Mouse (Mus musculus): Measurements from ENCODE around the gene Rims3.

Rims3 gene

GRCm38 (mm10) chr4:120854588-120855319 lies at the start of gene Rims3:
Gene Rims3, plus strand, starts transcription at chr4:120854816.
- DNase-seq (ENCODE audit: low spot score): peak; percentile 28

GRCm38 (mm10) chr4:120805816-120806215 lies 48.8 kb upstream of the Rims3 start:
- DNase-seq (ENCODE audit: low spot score): no peak

GRCm38 (mm10) chr4:120813762-120814161 lies 40.9 kb upstream of the Rims3 start:
- DNase-seq (ENCODE audit: low spot score): no peak

- DNase-seq (ENCODE audit: low spot score): no peak
These were observed 40.4 kb upstream of the Rims3 start for GRCm38 (mm10) chr4:120814171-120814570.

- no peak for DNase-seq (ENCODE audit: low spot score)
These were observed 39.5 kb upstream of the Rims3 start for GRCm38 (mm10) chr4:120815163-120815562.

GRCm38 (mm10) chr4:120815622-120816334 lies 38.8 kb upstream of the Rims3 start:
- DNase-seq (ENCODE audit: low spot score): peak; percentile 91

GRCm38 (mm10) chr4:120817002-120817774 lies 37.4 kb upstream of the Rims3 start:
- no peak for DNase-seq (ENCODE audit: low spot score)

- no peak for DNase-seq (ENCODE audit: low spot score)
These were observed 36.7 kb upstream of the Rims3 start for GRCm38 (mm10) chr4:120817951-120818350.

GRCm38 (mm10) chr4:120819296-120819695 lies 35.3 kb upstream of the Rims3 start:
- no peak for DNase-seq (ENCODE audit: low spot score)

- DNase-seq (ENCODE audit: low spot score): no peak
These were observed 34.7 kb upstream of the Rims3 start for GRCm38 (mm10) chr4:120819871-120820270.

GRCm38 (mm10) chr4:120822191-120822911 lies 32.3 kb upstream of the Rims3 start:
- DNase-seq (ENCODE audit: low spot score): no peak

GRCm38 (mm10) chr4:120825100-120825553 lies 29.5 kb upstream of the Rims3 start:
- DNase-seq (ENCODE audit: low spot score): peak; percentile 93

- peak; percentile 97 for DNase-seq (ENCODE audit: low spot score)
These were observed 28.9 kb upstream of the Rims3 start for GRCm38 (mm10) chr4:120825577-120826326.

- DNase-seq (ENCODE audit: low spot score): no peak
These were observed 28.2 kb upstream of the Rims3 start for GRCm38 (mm10) chr4:120826418-120826817.

- no peak for DNase-seq (ENCODE audit: low spot score)
These were observed 23.8 kb upstream of the Rims3 start for GRCm38 (mm10) chr4:120830767-120831166.

GRCm38 (mm10) chr4:120831472-120831871 lies 23.1 kb upstream of the Rims3 start, which contains the start of gene Nfyc:
Gene Nfyc, minus strand, starts transcription at chr4:120831572.
- no peak for DNase-seq (ENCODE audit: low spot score)

GRCm38 (mm10) chr4:120841342-120841741 lies 13.3 kb upstream of the Rims3 start:
- DNase-seq (ENCODE audit: low spot score): no peak

GRCm38 (mm10) chr4:120844423-120845082 lies 10.1 kb upstream of the Rims3 start:
- no peak for DNase-seq (ENCODE audit: low spot score)

GRCm38 (mm10) chr4:120845098-120845497 lies 9.5 kb upstream of the Rims3 start:
- DNase-seq (ENCODE audit: low spot score): no peak

GRCm38 (mm10) chr4:120848909-120849308 lies 5.7 kb upstream of the Rims3 start:
- no peak for DNase-seq (ENCODE audit: low spot score)

- DNase-seq (ENCODE audit: low spot score): no peak
These were observed 5.2 kb upstream of the Rims3 start for GRCm38 (mm10) chr4:120849451-120849850.
